In genomic region chr7:89727615-89728014, GRCm38 (mm10) we compare ENCODE assay signal across 22 mouse cellular contexts.
DNase-seq lines count a peak whose midpoint lies in the region; ATAC-seq and TF ChIP-seq lines count a peak whose summit lies in the region.
"Had no signal": no experiment of that assay in that cellular context is flagged by ENCODE, and none has a peak within 500 bp of the region (broad histone marks: within the 10 kb centered on the region; RNA-seq: fewer than 3 reads in every experiment).

No protein-coding gene starts in this region.

- H3K4me2 ChIP-seq in forebrain, postnatal 0 days (ENCODE audit: low read depth) = no peak overlapping the region
- H3K4me2 ChIP-seq in forebrain, embryonic 12.5 days = no peak overlapping the region
- H3K4me2 ChIP-seq in lung, embryonic 14.5 days = no peak overlapping the region
- no peak overlapping the region for H3K4me2 ChIP-seq in lung, embryonic 15.5 days
- no peak overlapping the region for H3K4me2 ChIP-seq in lung, embryonic 16.5 days (ENCODE audit: low read depth, low read length)

- no peaks in the 10 kb centered on the region for H3K27me3 ChIP-seq in forebrain, postnatal 0 days (ENCODE audit: insufficient read depth, low read length)
- H3K27me3 ChIP-seq in forebrain, embryonic 12.5 days = no peaks in the 10 kb centered on the region
- H3K27me3 ChIP-seq in lung, embryonic 14.5 days (ENCODE audit: insufficient read depth, low read length) = no peaks in the 10 kb centered on the region
- peaks cover 3% of the 10 kb centered on the region for H3K27me3 ChIP-seq in lung, embryonic 15.5 days
- no peaks in the 10 kb centered on the region for H3K27me3 ChIP-seq in lung, embryonic 16.5 days (ENCODE audit: control insufficient read depth, insufficient read depth, low read depth, low read length)
- H3K27me3 ChIP-seq: CH12.LX, Patski had no signal

- TF ChIP-seq CTCF in forebrain, postnatal 0 days (IDR thresholded peaks at IDR 0.05; ENCODE audit: low read depth) = no peak
- TF ChIP-seq CTCF in lung, embryonic 14.5 days (IDR thresholded peaks at IDR 0.05; ENCODE audit: low read depth) = no peak

- WGBS in forebrain, postnatal 0 days = 96% methylated on average over 1 of the region's 1 CpGs
- WGBS in forebrain, embryonic 12.5 days = 83% methylated on average over 1 of the region's 1 CpGs
- 33% methylated on average over 1 of the region's 1 CpGs for WGBS in lung, embryonic 14.5 days
- 56% methylated on average over 1 of the region's 1 CpGs for WGBS in lung, embryonic 15.5 days
- WGBS in lung, embryonic 16.5 days = 56% methylated on average over 1 of the region's 1 CpGs

- no peaks in the 10 kb centered on the region for H3K36me3 ChIP-seq in forebrain, postnatal 0 days (ENCODE audit: insufficient read depth)
- no peaks in the 10 kb centered on the region for H3K36me3 ChIP-seq in forebrain, embryonic 12.5 days (replicated peaks)
- no peaks in the 10 kb centered on the region for H3K36me3 ChIP-seq in lung, embryonic 14.5 days (ENCODE audit: insufficient read depth)
- no peaks in the 10 kb centered on the region for H3K36me3 ChIP-seq in lung, embryonic 15.5 days
- H3K36me3 ChIP-seq in lung, embryonic 16.5 days (ENCODE audit: control insufficient read depth, insufficient read depth, low read length) = no peaks in the 10 kb centered on the region
- H3K36me3 ChIP-seq: G1E had no signal

- DNase-seq in forebrain, postnatal 0 days = no peak
- DNase-seq in lung, embryonic 14.5 days = peak; percentile 78
- DNase-seq in lung, adult 18-20 months = no peak
- DNase-seq in lung, postnatal 4 days = no peak
- no peak for DNase-seq in lung, postnatal 14 days
- DNase-seq: adrenal gland, adult 2 months; adrenal gland, adult 8-10 months; adrenal gland, postnatal 10 days; adrenal gland, postnatal 14 days; adrenal gland, postnatal 25 days; adrenal gland, postnatal 36 days; B cell, adult 2 months; cerebellum, adult 11 months; cerebellum, adult 11-12 months had no signal

- H3K27ac ChIP-seq in forebrain, postnatal 0 days (ENCODE audit: low read depth, low read length) = peak overlapping the region; percentile 29; the same call in 1 of the 2 replicates
- no peak overlapping the region for H3K27ac ChIP-seq in forebrain, embryonic 12.5 days
- no peak overlapping the region for H3K27ac ChIP-seq in lung, embryonic 14.5 days (ENCODE audit: low read depth)
- H3K27ac ChIP-seq in lung, embryonic 15.5 days = no peak overlapping the region
- no peak overlapping the region for H3K27ac ChIP-seq in lung, embryonic 16.5 days (ENCODE audit: low read length)

- no peak overlapping the region for H3K4me3 ChIP-seq in forebrain, postnatal 0 days (ENCODE audit: low read depth, low read length)
- H3K4me3 ChIP-seq in forebrain, embryonic 12.5 days (replicated peaks) = no peak overlapping the region
- no peak overlapping the region for H3K4me3 ChIP-seq in lung, embryonic 14.5 days (ENCODE audit: low read depth, low read length)
- no peak overlapping the region for H3K4me3 ChIP-seq in lung, embryonic 15.5 days
- no peak overlapping the region for H3K4me3 ChIP-seq in lung, embryonic 16.5 days (ENCODE audit: low read length)

- ATAC-seq in forebrain, postnatal 0 days = no peak
- no peak for ATAC-seq in forebrain, embryonic 12.5 days (ENCODE audit: low FRiP score)
- peak; percentile 89 for ATAC-seq in lung, embryonic 14.5 days (ENCODE audit: insufficient read depth)
- peak; percentile 52; the same call in 1 of the 2 replicates for ATAC-seq in lung, embryonic 15.5 days (ENCODE audit: borderline replicate concordance, extremely low read depth, low FRiP score, low TSS enrichment)
- peak; percentile 62 for ATAC-seq in lung, embryonic 16.5 days (ENCODE audit: low read depth)
- ATAC-seq: activated CD4-positive, CD25-positive, alpha-beta regulatory T cell, adult 4 months; CD4-positive, CD25-positive, alpha-beta regulatory T cell, adult 4 months; Patski had no signal

- H3K4me1 ChIP-seq in forebrain, postnatal 0 days (ENCODE audit: insufficient read depth) = peaks cover 2% of the 10 kb centered on the region; the same call in 1 of the 2 replicates
- no peaks in the 10 kb centered on the region for H3K4me1 ChIP-seq in forebrain, embryonic 12.5 days
- H3K4me1 ChIP-seq in lung, embryonic 14.5 days (ENCODE audit: insufficient read depth) = peaks cover 5% of the 10 kb centered on the region; the same call in 1 of the 2 replicates
- 0 out of 2 replicates have a peak, but pooled peaks cover 6% of the 10 kb centered on the region for H3K4me1 ChIP-seq in lung, embryonic 15.5 days
- no peaks in the 10 kb centered on the region for H3K4me1 ChIP-seq in lung, embryonic 16.5 days (replicated peaks; ENCODE audit: control insufficient read depth, insufficient read depth, low read length)

- H3K9me3 ChIP-seq in forebrain, postnatal 0 days (ENCODE audit: low read length) = no peaks in the 10 kb centered on the region
- no peaks in the 10 kb centered on the region for H3K9me3 ChIP-seq in forebrain, embryonic 12.5 days
- H3K9me3 ChIP-seq in lung, embryonic 14.5 days (ENCODE audit: low read depth, low read length) = no peaks in the 10 kb centered on the region
- no peaks in the 10 kb centered on the region for H3K9me3 ChIP-seq in lung, embryonic 15.5 days
- no peaks in the 10 kb centered on the region for H3K9me3 ChIP-seq in lung, embryonic 16.5 days (ENCODE audit: control insufficient read depth, low read length)
- H3K9me3 ChIP-seq: G1E had no signal

- H3K9ac ChIP-seq in forebrain, postnatal 0 days = no peak overlapping the region
- no peak overlapping the region for H3K9ac ChIP-seq in forebrain, embryonic 12.5 days
- no peak overlapping the region for H3K9ac ChIP-seq in lung, embryonic 14.5 days
- H3K9ac ChIP-seq in lung, embryonic 15.5 days = no peak overlapping the region
- no peak overlapping the region for H3K9ac ChIP-seq in lung, embryonic 16.5 days (ENCODE audit: low read length)

Comparison
In these comparisons a context has a peak if more than half of its experiments do, and no peak if none do; other contexts are left out.
1. ATAC-seq: peak in lung, embryonic 14.5 days (single experiment), lung, embryonic 15.5 days (single experiment) and lung, embryonic 16.5 days (single experiment); none in forebrain, postnatal 0 days (single experiment) and forebrain, embryonic 12.5 days (single experiment).